Mouse (Mus musculus): ENCODE data around the gene Il34. TPM values are rescaled to one million over a fixed set of nuclear protein-coding genes. Genes with fewer than 3 reads are reported as not detected.

The Il34 gene
- polyA plus RNA-seq, 1 experiment from 2014 or later: 0.20 TPM

GRCm38 (mm10) chr8:110740629-110741175, 65.0 kb downstream of the Il34 start:
- DNase-seq (ENCODE audit: low spot score): no peak
- whole genome bisulfite sequencing: 89% methylated on average over 5 of the region's 5 CpGs
- Histone ChIP-seq H3K27me3 (ENCODE audit: low read depth, poor library complexity, severe bottlenecking) (no peaks in the 10 kb centered on the region), H3K9me3 (replicated peaks) (no peaks in the 10 kb centered on the region), H3K36me3 (peaks cover 54% of the 10 kb centered on the region), H3K4me3 (no peak overlapping the region), H3K4me1 (no peaks in the 10 kb centered on the region), H3K27ac (replicated peaks) (no peak overlapping the region)

DNA sequence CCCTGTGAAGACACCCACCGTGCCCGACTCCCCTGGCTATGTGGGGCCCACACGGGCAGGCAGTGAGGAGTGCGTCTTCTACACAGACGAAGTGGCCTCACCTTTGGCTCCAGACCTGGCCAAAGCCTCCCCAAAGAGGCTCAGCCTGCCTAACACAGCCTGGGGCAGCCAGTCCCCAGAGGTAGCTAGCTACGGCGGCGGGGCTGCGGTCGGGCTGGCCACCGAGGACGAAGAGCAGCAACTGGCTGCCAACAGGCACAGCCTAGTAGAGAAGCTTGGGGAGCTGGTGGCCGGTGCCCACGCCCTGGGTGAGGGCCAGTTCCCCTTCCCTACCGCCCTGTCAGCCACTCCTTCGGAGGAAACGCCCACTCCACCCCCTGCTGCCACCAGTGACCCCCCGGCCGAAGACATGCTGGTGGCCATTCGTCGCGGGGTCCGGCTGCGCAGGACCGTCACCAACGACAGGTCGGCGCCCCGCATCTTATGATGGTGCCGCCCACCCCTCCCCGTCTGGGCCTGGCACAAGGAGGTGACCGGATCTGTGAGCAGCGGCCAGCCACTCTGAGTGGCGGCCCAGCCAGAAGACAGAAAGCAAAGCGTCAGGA, 67.0 kb downstream of the Il34 start:
- DNase-seq (ENCODE audit: low spot score): no peak
- H3K4me3 ChIP-seq: no peak overlapping the region
- no peaks in the 10 kb centered on the region for H3K9me3 ChIP-seq (replicated peaks)
- no peak overlapping the region for H3K27ac ChIP-seq (replicated peaks)
- no peaks in the 10 kb centered on the region for H3K27me3 ChIP-seq (ENCODE audit: low read depth, poor library complexity, severe bottlenecking)
- H3K36me3 ChIP-seq: peaks cover 75% of the 10 kb centered on the region
- H3K4me1 ChIP-seq: no peaks in the 10 kb centered on the region
- 93% methylated on average over 35 of the region's 35 CpGs for WGBS

DNA sequence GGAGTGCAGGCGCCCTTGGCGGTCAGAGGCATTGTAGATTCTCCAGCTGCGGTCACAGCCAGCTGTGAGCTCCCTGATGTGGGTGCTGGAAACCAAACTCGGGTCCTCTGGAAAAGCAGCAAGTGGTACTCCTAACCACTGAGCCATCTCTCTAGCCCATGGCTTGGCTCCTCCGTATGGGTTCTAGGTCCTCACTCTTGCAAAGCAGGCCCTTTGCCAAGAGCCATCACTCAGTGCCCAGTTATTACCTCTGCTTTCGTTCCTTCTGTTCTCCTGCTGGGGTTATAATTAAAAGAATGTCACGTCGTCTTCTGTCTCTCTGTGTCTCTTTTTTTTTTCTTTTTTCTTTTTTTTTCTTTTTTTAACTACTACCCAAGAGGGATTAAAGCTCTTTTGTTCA, 72.7 kb downstream of the Il34 start:
- H3K9me3 ChIP-seq (replicated peaks): no peaks in the 10 kb centered on the region
- no peaks in the 10 kb centered on the region for H3K27me3 ChIP-seq (ENCODE audit: low read depth, poor library complexity, severe bottlenecking)
- WGBS: 92% methylated on average over 8 of the region's 8 CpGs
- DNase-seq (ENCODE audit: low spot score): no peak
- H3K27ac ChIP-seq (replicated peaks): no peak overlapping the region
- H3K4me1 ChIP-seq: no peaks in the 10 kb centered on the region
- peaks cover 100% of the 10 kb centered on the region for H3K36me3 ChIP-seq
- no peak overlapping the region for H3K4me3 ChIP-seq

DNA sequence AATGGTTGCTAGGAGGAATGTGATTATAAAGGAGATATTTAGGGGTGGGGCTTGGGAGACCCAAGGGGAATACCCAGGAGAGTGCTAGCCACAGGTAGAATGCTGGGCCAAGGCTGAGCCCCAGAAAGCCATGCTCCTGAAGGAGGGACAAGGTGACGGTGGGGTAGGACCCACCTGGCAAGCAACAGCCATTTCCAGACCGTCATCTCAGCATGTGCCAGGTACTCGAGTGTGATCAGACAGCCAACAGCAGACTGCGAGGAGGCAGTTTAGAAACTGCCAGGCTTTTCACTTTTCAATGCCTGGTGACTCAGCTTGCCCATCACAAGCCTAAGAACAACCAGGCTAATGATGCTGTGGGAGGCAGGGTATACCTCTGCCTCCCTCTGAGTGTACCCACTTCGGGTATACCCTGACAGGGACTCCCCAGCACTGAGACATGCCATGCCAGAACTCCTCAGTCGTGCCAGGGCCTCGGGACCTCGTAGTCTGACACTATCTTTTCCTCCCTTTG, 74.3 kb downstream of the Il34 start:
- peaks cover 11% of the 10 kb centered on the region for H3K4me1 ChIP-seq
- no peak overlapping the region for H3K4me3 ChIP-seq
- DNase-seq (ENCODE audit: low spot score): no peak
- peaks cover 100% of the 10 kb centered on the region for H3K36me3 ChIP-seq
- H3K27me3 ChIP-seq (ENCODE audit: low read depth, poor library complexity, severe bottlenecking): no peaks in the 10 kb centered on the region
- no peaks in the 10 kb centered on the region for H3K9me3 ChIP-seq (replicated peaks)
- H3K27ac ChIP-seq (replicated peaks): no peak overlapping the region
- WGBS: 93% methylated on average over 8 of the region's 8 CpGs

- peaks cover 56% of the 10 kb centered on the region for H3K4me1 ChIP-seq
These were observed 78.8 kb downstream of the Il34 start for GRCm38 (mm10) chr8:110726893-110727292.

GRCm38 (mm10) chr8:110725084-110725838, 80.5 kb downstream of the Il34 start:
- WGBS: 53% methylated on average over 7 of the region's 7 CpGs
- Histone ChIP-seq H3K9me3 (replicated peaks) (no peaks in the 10 kb centered on the region), H3K36me3 (peaks cover 65% of the 10 kb centered on the region), H3K4me1 (peaks cover 68% of the 10 kb centered on the region), H3K27me3 (ENCODE audit: low read depth, poor library complexity, severe bottlenecking) (peaks cover 5% of the 10 kb centered on the region; the same call in 1 of the 2 replicates), H3K4me3 (peak overlapping the region; percentile 12; the same call in 1 of the 2 replicates), H3K27ac (replicated peaks) (peak overlapping the region; percentile 65)
- no peak for DNase-seq (ENCODE audit: low spot score)

More at GRCm38 (mm10) chr8:110726893-110727292, 78.8 kb downstream of the Il34 start:
- no peaks in the 10 kb centered on the region for H3K9me3 ChIP-seq (replicated peaks)
- H3K4me3 ChIP-seq: peak overlapping the region; percentile 26; the same call in 1 of the 2 replicates
- H3K27me3 ChIP-seq (ENCODE audit: low read depth, poor library complexity, severe bottlenecking): no peaks in the 10 kb centered on the region
- DNase-seq (ENCODE audit: low spot score): peak; percentile 81
- peak overlapping the region; percentile 50 for H3K27ac ChIP-seq (replicated peaks)
- 7% methylated on average over 18 of the region's 18 CpGs for WGBS
- H3K36me3 ChIP-seq: peaks cover 81% of the 10 kb centered on the region

DNA sequence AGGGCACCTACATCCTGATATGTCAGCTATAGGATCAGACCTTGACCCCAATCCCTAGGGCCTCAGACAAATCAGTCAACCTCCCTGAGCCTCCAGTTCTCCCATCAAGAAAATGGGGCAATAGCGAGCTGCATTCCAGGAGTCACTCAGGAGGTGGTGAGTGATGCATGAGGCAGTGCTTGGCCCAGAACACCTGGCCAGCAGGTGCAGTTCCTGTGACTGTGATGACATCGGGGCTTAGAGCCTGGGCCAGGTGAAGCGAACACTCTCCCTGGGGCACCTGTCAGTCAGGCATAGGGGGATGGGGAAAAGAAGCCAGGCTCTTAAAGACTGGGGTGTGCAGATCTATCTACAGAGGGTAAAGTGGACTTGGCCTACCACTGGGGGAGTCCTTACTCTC, 81.2 kb downstream of the Il34 start:
- H3K4me1 ChIP-seq: peaks cover 76% of the 10 kb centered on the region

GRCm38 (mm10) chr8:110722414-110723011, 83.2 kb downstream of the Il34 start:
- peaks cover 15% of the 10 kb centered on the region for H3K27me3 ChIP-seq (ENCODE audit: low read depth, poor library complexity, severe bottlenecking)
- peaks cover 86% of the 10 kb centered on the region for H3K4me1 ChIP-seq
- H3K36me3 ChIP-seq: peaks cover 37% of the 10 kb centered on the region
- H3K27ac ChIP-seq (replicated peaks): peak overlapping the region; percentile 94
- no peaks in the 10 kb centered on the region for H3K9me3 ChIP-seq (replicated peaks)
- peak overlapping the region; percentile 88 for H3K4me3 ChIP-seq
- WGBS: 67% methylated on average over 11 of the region's 11 CpGs
- no peak for DNase-seq (ENCODE audit: low spot score)

More for the DNA sequence above, 81.2 kb downstream of the Il34 start:
- 75% methylated on average over 3 of the region's 3 CpGs for whole genome bisulfite sequencing
- no peaks in the 10 kb centered on the region for H3K9me3 ChIP-seq (replicated peaks)
- H3K36me3 ChIP-seq: peaks cover 57% of the 10 kb centered on the region
- H3K27ac ChIP-seq (replicated peaks): 0 out of 2 replicates have a peak overlapping the region, but pooled peaks have one; percentile 65
- H3K27me3 ChIP-seq (ENCODE audit: low read depth, poor library complexity, severe bottlenecking): peaks cover 13% of the 10 kb centered on the region
- H3K4me3 ChIP-seq: peak overlapping the region; percentile 12; the same call in 1 of the 2 replicates
- DNase-seq (ENCODE audit: low spot score): no peak

GRCm38 (mm10) chr8:110721606-110722413, 83.9 kb downstream of the Il34 start:
- peaks cover 85% of the 10 kb centered on the region for H3K4me1 ChIP-seq
- peak overlapping the region; percentile 88 for H3K4me3 ChIP-seq
- no peaks in the 10 kb centered on the region for H3K9me3 ChIP-seq (replicated peaks)
- peak; percentile 65 for DNase-seq (ENCODE audit: low spot score)
- H3K27ac ChIP-seq (replicated peaks): peak overlapping the region; percentile 94
- peaks cover 15% of the 10 kb centered on the region for H3K27me3 ChIP-seq (ENCODE audit: low read depth, poor library complexity, severe bottlenecking)
- 4% methylated on average over 53 of the region's 59 CpGs for WGBS
- peaks cover 30% of the 10 kb centered on the region for H3K36me3 ChIP-seq

GRCm38 (mm10) chr8:110720685-110721598, 84.8 kb downstream of the Il34 start, which contains the start of gene Mtss1l:
Mtss1l (plus strand) TSS chr8:110721476.
- peaks cover 85% of the 10 kb centered on the region for H3K4me1 ChIP-seq
- 5% methylated on average over 69 of the region's 75 CpGs for WGBS
- peaks cover 15% of the 10 kb centered on the region for H3K27me3 ChIP-seq (ENCODE audit: low read depth, poor library complexity, severe bottlenecking)
- peaks cover 22% of the 10 kb centered on the region for H3K36me3 ChIP-seq
- peak within 1 kb of the TSS; percentile 88 for H3K4me3 ChIP-seq
- DNase-seq (ENCODE audit: low spot score): peak; percentile 92
- no peaks in the 10 kb centered on the region for H3K9me3 ChIP-seq (replicated peaks)
- peak within 1 kb of the TSS; percentile 94 for H3K27ac ChIP-seq (replicated peaks)

Measured in midbrain, embryonic 10.5 days (tissue).